Mouse (Mus musculus) myocyte (in vitro differentiated cells): ENCODE measurements around the gene Akap8l.

Source experiments
- CEBPB ChIP-seq: IDR thresholded peaks from 2 replicates; pipeline ENCODE4 v1.6.1; 2011; ENCODE audit warnings: mild to moderate bottlenecking, moderate library complexity; ENCODE audit not compliant: poor library complexity, insufficient read depth, severe bottlenecking
- E2F4 ChIP-seq: IDR thresholded peaks from one replicate; pipeline ENCODE4 v1.6.1; 2011; ENCODE audit warnings: mild to moderate bottlenecking, control low read depth, moderate library complexity; ENCODE audit not compliant: insufficient read depth
- MAX ChIP-seq: IDR thresholded peaks from one replicate; pipeline ENCODE4 v1.6.1; 2011; ENCODE audit warnings: low read depth, mild to moderate bottlenecking, control low read depth
- MYOD1 ChIP-seq, 3 experiments: IDR thresholded peaks; one replicate each; pipeline ENCODE4 v1.6.1; 2011; ENCODE audit warnings: control low read depth in 2 of 3, low read depth in 2 of 3, mild to moderate bottlenecking in 2 of 3, moderate library complexity in 1 of 3; ENCODE audit not compliant: insufficient read length in 2 of 3, control insufficient read depth in 1 of 3
- MYOG ChIP-seq, 3 experiments: IDR thresholded peaks; one replicate each; pipeline ENCODE4 v1.6.1; 2011; ENCODE audit warnings: control low read depth in 2 of 3, low read depth in 2 of 3, mild to moderate bottlenecking in 2 of 3; ENCODE audit not compliant: insufficient read length in 2 of 3, control insufficient read depth in 1 of 3, insufficient read depth in 1 of 3
- POLR2A ChIP-seq: IDR thresholded peaks from one replicate; pipeline ENCODE4 v1.6.1; 2011; ENCODE audit warnings: low read depth, mild to moderate bottlenecking, control low read depth, moderate library complexity; ENCODE audit not compliant: insufficient read length
- POLR2AphosphoS2 ChIP-seq: IDR thresholded peaks from one replicate; pipeline ENCODE4 v1.6.1; 2011; ENCODE audit warnings: low read depth, control low read depth; ENCODE audit not compliant: insufficient read length
- REST ChIP-seq: IDR thresholded peaks from one replicate; pipeline ENCODE4 v1.6.1; 2011; ENCODE audit warnings: mild to moderate bottlenecking, control low read depth, moderate library complexity; ENCODE audit not compliant: insufficient read depth, insufficient read length
- SRF ChIP-seq: IDR thresholded peaks from one replicate; pipeline ENCODE4 v1.6.1; 2011; ENCODE audit warnings: low read depth; ENCODE audit not compliant: control insufficient read depth, insufficient read length
- TCF12 ChIP-seq: IDR thresholded peaks from one replicate; pipeline ENCODE4 v1.6.1; 2011; ENCODE audit warnings: mild to moderate bottlenecking, control low read depth; ENCODE audit not compliant: poor library complexity, insufficient read depth, severe bottlenecking
- USF1 ChIP-seq: IDR thresholded peaks from one replicate; pipeline ENCODE4 v1.6.1; 2011; ENCODE audit warnings: low read depth, mild to moderate bottlenecking, control low read depth, moderate library complexity

DNA sequence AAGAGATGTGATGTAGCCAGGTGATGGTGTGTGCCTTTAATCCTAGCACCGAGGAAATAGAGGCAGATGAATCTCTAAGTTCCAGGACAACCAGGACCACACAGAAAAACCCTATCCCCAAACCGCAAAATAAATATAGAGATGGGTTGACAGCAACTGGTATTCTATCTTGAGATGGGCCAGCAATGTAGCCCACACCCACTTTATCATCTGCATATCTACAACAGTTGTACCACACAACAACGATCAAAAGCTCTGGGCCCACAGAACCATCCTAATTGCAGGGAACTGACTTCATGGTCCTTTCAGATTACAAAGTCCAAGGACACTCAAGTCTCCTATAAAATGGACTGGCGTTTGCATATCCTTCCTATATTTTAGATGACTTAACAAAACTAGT, 42.4 kb downstream of the Akap8l start:
- TF ChIP-seq POLR2A (no peak), TCF12 (no peak), MAX (no peak), E2F4 (no peak), MYOG (IDR thresholded peaks at IDR 0.05; ENCODE audit: control insufficient read depth in 1 of 3, insufficient read depth in 1 of 3, insufficient read length in 2 of 3, low read depth in 2 of 3) (no peak), REST (no peak), SRF (no peak), POLR2AphosphoS2 (no peak), CEBPB (no peak), MYOD1 (IDR thresholded peaks at IDR 0.05; ENCODE audit: control insufficient read depth in 1 of 3, insufficient read length in 2 of 3, low read depth in 2 of 3) (no peak), USF1 (no peak)
